Mouse (Mus musculus): ENCODE results near the gene Gprc5b.

DNA sequence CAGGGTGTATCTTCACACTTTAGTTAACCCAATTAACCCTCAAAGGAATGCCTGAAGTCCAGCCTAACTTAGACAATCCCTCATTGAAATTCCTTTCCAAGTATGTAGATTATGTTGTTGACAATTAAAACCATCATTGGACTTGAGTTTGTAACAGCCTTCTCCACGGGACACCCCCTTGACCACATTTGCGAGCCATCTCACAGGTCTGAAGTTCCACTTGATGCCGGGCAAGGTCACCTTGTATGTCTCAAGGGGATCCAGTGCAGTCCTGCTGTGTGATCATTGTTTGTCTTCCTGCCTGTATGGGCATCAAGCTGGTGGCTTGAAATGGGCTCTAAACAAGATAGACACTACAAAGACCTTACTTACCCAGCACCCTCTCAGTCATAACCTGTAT lies 26.1 kb downstream of the Gprc5b start:
- TF ChIP-seq CTCF (IDR thresholded peaks at IDR 0.05; ENCODE audit: low read depth, low read length): no peak
- TF ChIP-seq POLR2A (IDR thresholded peaks at IDR 0.05; ENCODE audit: extremely low read depth, insufficient read depth, low read length): no peak

Measured in liver, adult 2 months (tissue).